Mouse (Mus musculus) erythroblast, embryonic 14.5 days (primary cell): ENCODE measurements around the gene Klf3. TPM values are rescaled to one million over a fixed set of nuclear protein-coding genes. Genes with fewer than 3 reads are reported as not detected.
A peak's percentile ranks its signal among the peaks of the same experiment; 100 is the strongest.

Source experiments
- H3K27me3 ChIP-seq: 2 replicates; pipeline ENCODE4 v1.6.1; 2012; ENCODE audit warnings: inconsistent platforms; ENCODE audit not compliant: control insufficient read depth
- H3K36me3 ChIP-seq: 2 replicates; pipeline ENCODE4 v1.6.1; 2012; ENCODE audit warnings: mild to moderate bottlenecking, inconsistent platforms; ENCODE audit not compliant: control insufficient read depth
- H3K4me1 ChIP-seq: 2 replicates; pipeline ENCODE4 v1.6.1; 2012; ENCODE audit warnings: inconsistent platforms; ENCODE audit not compliant: control insufficient read depth
- H3K4me3 ChIP-seq: replicated peaks from 2 replicates; pipeline ENCODE3; 2012; ENCODE audit warnings: moderate library complexity, mild to moderate bottlenecking, inconsistent platforms
- H3K9me3 ChIP-seq: 2 replicates; pipeline ENCODE4 v1.6.1; 2012; ENCODE audit warnings: low read length, inconsistent platforms, mixed read lengths; ENCODE audit not compliant: control insufficient read depth
- GATA1 ChIP-seq: IDR thresholded peaks from 2 replicates; pipeline ENCODE4 v1.6.1; 2012; ENCODE audit warnings: low read length, inconsistent platforms, mixed read lengths
- TAL1 ChIP-seq: IDR thresholded peaks from 3 replicates; pipeline ENCODE4 v1.6.1; 2012; ENCODE audit warnings: low read length, inconsistent platforms, mixed read lengths
- polyA plus RNA-seq: library from polyadenylated mRNA; stranded (reverse); fragments of >175 nt; gene quantifications from 2 replicates; pipeline ENCODE4 v1.2.3, GENCODE M21; 2012

Gene Klf3
- polyA plus RNA-seq, 1 experiment = 88.0 TPM

DNA sequence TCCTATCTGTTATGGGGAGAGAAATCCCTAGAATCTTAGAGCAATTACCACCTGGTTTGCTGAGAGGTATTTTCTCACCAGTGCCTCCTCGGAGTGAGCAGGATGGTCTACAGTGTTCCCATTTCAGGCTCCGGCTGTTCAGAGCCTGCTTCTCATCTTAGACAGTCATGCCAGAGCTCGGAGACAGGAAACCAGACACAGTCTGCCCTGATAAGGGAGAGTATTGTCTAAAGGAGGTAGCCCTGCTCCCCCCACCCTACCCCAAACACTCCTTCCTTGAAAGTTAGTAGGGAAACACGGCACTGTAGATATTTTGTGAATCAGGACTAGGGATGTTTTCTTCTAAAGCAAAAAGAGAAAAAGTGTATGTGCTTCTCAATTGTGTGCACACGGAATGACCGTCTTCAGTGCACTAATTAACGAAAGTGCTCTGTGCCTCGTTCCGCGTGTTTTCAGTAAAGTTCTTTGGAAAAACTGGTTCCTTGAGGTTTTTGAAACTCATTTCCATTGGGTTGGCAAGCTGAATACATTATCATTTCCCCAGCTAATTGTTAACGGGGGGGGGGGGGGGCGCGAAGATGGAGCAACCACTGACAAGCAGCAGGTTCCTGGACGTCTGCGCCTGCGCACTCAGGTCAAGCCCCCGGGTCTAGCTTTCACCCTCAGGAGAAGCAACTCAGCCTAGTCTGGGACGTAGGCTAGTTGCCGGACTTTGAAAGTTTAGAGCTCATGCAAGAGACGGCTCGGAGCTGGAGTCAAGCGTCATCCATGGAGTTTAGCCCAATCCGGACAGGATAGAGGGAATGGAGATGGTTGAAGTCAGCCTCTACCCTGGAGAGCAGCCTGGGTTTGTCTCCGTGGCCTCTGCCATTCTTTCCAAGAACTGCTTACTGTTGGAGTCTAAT is 5.2 kb downstream of the Klf3 start:
- peak overlapping the region; percentile 99 for H3K4me3 ChIP-seq
- no peaks in the 10 kb centered on the region for H3K27me3 ChIP-seq
- peaks cover 84% of the 10 kb centered on the region for H3K36me3 ChIP-seq
- H3K9me3 ChIP-seq = no peaks in the 10 kb centered on the region
- TF ChIP-seq GATA1 = no peak
- no peak for TF ChIP-seq TAL1
- peaks cover 80% of the 10 kb centered on the region for H3K4me1 ChIP-seq

DNA sequence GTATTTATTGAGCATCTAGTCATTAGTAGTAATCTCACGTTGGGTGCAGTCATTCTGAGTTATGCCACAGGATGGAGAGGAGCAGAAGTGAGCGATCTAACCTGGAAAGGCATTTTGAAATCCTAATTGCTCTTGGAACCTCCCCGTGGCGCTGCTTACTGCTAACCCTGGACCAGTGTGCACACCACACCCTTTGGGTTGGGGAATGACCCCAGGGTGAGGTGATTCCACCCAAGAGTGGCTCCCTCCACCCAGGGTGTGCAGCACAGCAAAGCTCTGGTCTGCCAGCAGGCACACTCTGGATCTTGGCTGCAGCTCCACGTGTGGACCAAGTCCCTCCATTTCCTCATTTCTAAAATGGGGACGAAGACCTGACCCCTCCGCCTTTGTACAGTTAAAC is 6.1 kb downstream of the Klf3 start:
- Histone ChIP-seq H3K9me3 (no peaks in the 10 kb centered on the region), H3K4me1 (peaks cover 89% of the 10 kb centered on the region), H3K27me3 (no peaks in the 10 kb centered on the region), H3K36me3 (peaks cover 90% of the 10 kb centered on the region), H3K4me3 (peak overlapping the region; percentile 99)
- TF ChIP-seq TAL1 = no peak
- no peak for TF ChIP-seq GATA1

DNA sequence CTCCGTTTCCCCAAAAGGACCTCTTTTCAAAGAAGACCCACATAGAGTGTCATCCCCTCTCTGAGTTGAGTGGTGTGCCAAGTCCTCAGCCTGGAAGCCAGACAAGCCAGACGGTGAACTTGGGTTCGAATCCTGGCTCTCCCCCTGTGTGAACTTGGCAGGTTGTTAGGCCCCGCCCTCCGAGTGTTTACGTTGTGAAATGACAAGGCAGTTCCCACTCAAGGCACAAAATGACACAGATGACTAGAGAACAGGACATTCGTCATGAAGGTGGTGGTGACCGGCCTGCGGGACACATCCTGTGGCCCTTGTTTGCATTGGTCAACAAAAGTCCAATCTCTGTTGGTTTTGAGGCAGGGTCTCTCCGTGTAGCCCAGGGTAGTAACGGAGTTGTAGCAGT is 6.7 kb downstream of the Klf3 start:
- Histone ChIP-seq H3K4me3 (peak overlapping the region; percentile 99), H3K36me3 (peaks cover 92% of the 10 kb centered on the region), H3K9me3 (no peaks in the 10 kb centered on the region), H3K4me1 (peaks cover 95% of the 10 kb centered on the region), H3K27me3 (no peaks in the 10 kb centered on the region)
- TF ChIP-seq TAL1 = no peak
- TF ChIP-seq GATA1 = no peak

DNA sequence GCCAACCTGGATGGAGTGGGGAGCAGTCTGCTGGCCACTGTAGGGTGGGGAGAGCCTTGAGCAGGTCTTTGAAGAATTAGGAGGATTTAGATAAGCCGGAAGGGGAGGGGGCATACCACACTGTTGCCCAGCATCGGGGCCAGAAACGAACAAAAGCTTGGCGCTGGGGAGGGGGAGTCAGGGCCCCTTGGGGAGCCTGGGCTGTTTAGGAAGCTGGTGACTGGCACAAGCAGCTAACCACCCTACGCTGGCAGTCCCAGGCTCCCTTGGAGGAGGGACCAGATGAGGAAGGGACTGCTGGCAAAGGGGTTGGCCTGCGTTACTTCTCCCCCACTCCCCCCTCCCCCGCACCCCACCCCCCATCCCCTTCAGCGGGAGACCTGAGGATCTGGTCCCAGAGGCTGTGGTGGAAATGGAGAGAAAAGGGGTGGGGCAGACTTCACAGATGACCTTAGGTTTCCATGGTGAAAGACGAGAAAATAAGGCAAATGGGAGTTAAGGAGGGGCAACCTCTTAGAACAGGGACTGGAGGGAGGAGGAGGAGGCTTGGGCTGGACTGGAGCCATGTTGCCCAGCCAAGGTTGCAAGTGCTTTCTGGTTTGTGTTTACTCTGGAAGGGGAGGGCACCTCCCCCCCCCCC is 7.8 kb downstream of the Klf3 start:
- peak overlapping the region; percentile 99 for H3K4me3 ChIP-seq

DNA sequence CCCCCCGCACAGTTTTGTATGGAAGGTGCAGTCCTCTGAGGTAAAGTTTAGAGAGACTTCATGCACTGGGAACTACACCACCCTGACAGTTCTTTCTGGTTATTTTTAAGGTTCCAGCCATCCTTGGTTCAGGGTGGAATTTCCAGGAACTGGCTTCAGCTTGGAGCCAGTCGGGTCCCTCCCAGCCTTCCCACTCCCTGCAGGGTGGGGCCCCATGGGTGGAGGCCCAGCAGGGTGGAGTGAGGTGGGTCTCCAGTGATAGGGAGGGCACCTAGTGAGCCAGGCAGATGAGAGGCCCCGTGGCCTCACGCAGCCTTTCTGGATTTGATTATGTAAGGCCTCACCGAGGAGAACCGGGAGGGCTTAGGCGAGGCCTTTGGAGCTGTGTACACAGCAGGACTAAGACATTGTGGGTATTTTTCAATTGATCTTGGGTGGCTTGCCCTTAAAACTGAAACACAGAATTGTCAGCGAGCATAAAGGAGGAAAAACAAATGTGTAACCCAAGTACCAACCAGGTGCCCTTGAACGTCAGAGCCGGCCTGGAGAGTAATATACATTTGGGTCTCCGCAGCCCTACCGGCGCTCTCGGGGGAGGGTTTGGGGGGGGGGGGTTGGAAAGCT is 8.4 kb downstream of the Klf3 start:
- H3K4me3 ChIP-seq = peak overlapping the region; percentile 99
- no peaks in the 10 kb centered on the region for H3K27me3 ChIP-seq
- H3K4me1 ChIP-seq = peaks cover 98% of the 10 kb centered on the region
- no peak for TF ChIP-seq TAL1
- TF ChIP-seq GATA1 = no peak
- H3K9me3 ChIP-seq = no peaks in the 10 kb centered on the region
- H3K36me3 ChIP-seq = peaks cover 92% of the 10 kb centered on the region

More for the DNA sequence above, 7.8 kb downstream of the Klf3 start:
- Histone ChIP-seq H3K27me3 (no peaks in the 10 kb centered on the region), H3K4me1 (peaks cover 98% of the 10 kb centered on the region), H3K9me3 (no peaks in the 10 kb centered on the region), H3K36me3 (peaks cover 92% of the 10 kb centered on the region)
- TF ChIP-seq GATA1 = no peak

DNA sequence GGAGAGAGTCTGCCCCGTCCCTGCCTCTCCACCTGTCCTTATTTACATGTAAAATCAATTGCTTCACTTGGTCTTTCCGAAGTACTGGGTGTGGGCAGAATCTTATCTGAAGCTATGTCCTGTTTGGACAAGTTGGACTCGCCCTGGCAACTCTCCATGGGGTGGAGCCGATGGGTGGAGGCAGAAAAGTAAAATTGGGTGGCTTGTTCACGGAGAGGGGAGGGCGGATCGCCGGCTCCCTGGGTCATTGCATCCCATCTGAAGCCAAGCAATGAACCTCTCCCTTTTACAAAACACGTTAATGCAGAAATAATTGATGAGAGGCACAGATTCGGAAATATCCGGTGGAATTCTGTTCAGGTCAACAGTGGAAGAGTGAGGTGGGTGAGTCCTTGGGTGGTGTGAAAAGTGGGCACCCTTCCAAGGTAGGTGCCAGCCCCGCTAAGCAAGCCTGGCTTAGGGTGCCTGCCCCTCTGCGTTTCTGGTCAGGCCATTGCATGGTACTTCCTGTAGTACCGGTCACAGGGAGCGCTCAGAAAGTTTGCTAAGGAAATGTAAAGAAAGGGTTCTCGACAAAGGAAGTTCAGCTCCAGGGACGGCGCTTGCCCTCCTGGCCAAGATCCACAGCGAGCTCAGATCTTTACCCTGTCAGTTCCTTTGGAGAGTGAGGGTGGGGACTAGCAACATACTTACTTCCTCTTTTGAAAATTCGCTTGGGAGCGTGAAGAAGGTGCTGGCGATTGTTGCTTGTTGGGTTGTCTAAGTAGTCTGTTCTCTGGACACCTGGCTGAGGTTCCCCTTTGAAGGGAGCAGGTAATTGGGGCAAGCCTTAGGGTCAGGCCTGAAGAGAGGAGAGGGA is 9.2 kb downstream of the Klf3 start:
- H3K36me3 ChIP-seq = peaks cover 92% of the 10 kb centered on the region
- peaks cover 98% of the 10 kb centered on the region for H3K4me1 ChIP-seq
- TF ChIP-seq GATA1 (peak; percentile 68), TAL1 (no peak)
- no peaks in the 10 kb centered on the region for H3K27me3 ChIP-seq
- no peaks in the 10 kb centered on the region for H3K9me3 ChIP-seq
- peak overlapping the region; percentile 99 for H3K4me3 ChIP-seq

DNA sequence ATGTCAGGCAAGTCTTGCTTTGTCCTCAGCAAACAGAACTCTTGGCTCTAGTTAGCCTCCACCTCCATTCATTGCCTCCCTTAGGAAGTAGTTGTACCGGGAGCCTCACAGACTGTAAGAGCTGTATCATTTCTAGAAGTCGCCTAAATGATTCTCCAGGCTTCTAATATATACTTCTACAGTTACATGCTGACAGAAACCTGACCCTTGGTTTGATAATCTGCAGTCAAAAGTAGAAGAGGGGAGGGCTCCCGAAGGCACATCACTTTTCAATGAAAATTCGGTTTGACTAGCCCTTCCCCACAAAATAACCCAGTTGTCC is 9.8 kb downstream of the Klf3 start:
- no peak for TF ChIP-seq GATA1
- no peak for TF ChIP-seq TAL1
- H3K36me3 ChIP-seq = peaks cover 92% of the 10 kb centered on the region
- H3K4me3 ChIP-seq = peak overlapping the region; percentile 99
- no peaks in the 10 kb centered on the region for H3K9me3 ChIP-seq
- peaks cover 94% of the 10 kb centered on the region for H3K4me1 ChIP-seq
- H3K27me3 ChIP-seq = no peaks in the 10 kb centered on the region

DNA sequence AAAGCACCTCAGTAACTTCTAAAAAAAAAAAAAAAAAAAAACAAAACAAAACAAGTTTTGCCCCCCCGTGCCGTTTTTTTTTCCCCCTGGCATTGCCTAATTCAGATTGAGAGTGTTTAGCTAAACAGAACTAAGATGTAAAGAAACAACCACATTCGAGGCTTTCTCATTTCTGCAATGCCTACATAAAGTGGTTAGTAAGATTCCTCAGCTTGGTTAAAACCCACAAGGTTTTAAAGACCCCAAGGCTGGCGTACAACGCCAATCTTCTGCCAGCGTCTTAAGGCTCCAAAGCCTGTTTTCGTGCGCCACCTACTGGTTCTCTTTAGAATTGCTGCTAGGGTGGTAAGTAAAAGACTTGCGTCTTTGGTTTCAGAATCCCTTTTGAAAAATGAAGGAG is 10.2 kb downstream of the Klf3 start:
- Histone ChIP-seq H3K27me3 (no peaks in the 10 kb centered on the region), H3K4me3 (peak overlapping the region; percentile 99), H3K4me1 (peaks cover 90% of the 10 kb centered on the region), H3K9me3 (no peaks in the 10 kb centered on the region), H3K36me3 (peaks cover 92% of the 10 kb centered on the region)
- TF ChIP-seq TAL1 (no peak), GATA1 (no peak)

DNA sequence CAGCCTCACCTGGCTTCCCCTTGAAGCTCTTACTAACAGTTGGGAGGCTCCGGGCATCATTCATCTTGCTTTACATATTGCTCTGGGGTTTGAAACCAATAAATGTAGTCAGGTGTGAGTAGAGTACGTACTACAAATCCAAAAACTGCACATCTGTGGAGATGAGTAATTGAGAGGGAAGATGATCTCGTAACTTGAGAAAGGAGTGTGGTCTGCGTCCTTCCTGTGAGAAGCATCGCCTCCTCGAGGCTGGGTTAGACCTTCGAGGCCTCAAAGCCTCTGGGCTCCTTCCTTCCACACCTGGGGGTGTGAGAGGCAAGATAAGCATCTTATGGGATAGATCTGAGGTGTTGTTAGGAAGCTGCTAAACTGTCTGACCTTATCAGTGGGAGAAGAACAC is 11.2 kb downstream of the Klf3 start:
- H3K9me3 ChIP-seq = no peaks in the 10 kb centered on the region
- peak overlapping the region; percentile 99 for H3K4me3 ChIP-seq
- peaks cover 92% of the 10 kb centered on the region for H3K36me3 ChIP-seq
- H3K27me3 ChIP-seq = no peaks in the 10 kb centered on the region; the same call in 1 of the 2 replicates
- TF ChIP-seq TAL1 (no peak), GATA1 (no peak)
- H3K4me1 ChIP-seq = peaks cover 87% of the 10 kb centered on the region
